Mouse (Mus musculus): Measurements from ENCODE around the gene Otud6a.
"Not testable (repeated sequence)": the region's sequence is repeated elsewhere in the genome, so short reads cannot be mapped to it uniquely, and the experiment has no call there.

Gene Otud6a

DNA sequence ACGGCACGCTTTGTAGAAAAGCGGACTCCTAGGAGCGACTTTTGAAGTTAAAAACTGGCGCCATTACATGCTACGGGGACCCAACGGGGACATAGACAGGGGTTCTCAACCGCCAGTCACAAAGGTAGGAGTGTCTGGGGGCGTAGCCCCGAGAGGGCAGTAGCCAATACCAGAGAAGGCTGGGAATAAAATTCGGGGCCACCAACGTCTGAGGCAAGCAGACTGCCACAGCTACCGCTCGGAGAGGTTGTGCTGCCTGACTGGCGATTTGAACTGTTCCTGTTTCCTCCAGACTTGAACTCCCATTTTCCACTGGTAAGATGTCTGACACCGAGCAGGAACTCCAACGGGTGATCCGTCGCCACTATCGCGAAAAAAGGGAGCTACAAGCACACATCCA lies at the start of gene Otud6a:
Gene Otud6a (plus strand): TSS at position 321 of the 400 bp plus-strand sequence.
- DNase-seq (ENCODE audit: low read depth, low spot score), result peak; percentile 29

DNA sequence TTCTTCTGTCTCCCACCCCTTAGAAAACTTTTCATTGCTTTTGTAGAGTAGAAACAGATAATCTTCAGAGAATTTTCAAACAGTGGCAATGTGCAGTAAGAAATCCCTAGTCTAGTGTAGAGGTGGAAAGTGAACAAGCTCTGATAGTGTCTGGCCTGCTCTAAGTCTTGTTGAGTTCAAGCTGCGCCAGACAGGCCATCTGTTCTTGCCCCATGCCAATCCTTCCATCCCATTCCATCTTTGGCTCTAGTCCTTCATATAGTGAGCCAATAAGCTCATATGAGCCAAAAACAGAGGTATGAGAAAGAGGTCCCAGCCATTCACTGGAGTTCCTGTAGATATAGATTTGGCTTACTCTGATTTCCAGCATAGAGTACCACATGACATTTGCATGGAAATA lies 38.9 kb upstream of the Otud6a start:
- DNase-seq (ENCODE audit: low read depth, low spot score), result no peak

DNA sequence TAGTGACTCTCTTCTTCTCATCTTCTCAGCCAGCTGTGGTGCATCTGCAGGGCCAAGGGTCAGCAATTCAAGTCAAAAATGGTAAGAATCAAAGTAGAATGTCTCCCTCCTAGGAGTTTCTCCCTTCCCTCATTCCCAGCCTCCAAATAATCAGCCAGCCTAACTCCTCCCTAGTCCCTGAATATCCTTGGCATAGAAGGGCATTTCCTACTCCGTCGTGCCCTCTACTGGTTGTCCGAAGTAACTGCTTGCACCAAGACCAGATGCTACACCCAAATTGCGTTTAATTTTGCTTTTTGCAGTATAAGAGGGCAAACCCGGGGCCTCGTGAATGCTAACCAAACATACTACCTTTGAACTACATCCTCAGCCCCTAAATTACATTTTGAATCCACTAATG lies 36.5 kb upstream of the Otud6a start:
- peak; percentile 38 for DNase-seq (ENCODE audit: low read depth, low spot score)

DNA sequence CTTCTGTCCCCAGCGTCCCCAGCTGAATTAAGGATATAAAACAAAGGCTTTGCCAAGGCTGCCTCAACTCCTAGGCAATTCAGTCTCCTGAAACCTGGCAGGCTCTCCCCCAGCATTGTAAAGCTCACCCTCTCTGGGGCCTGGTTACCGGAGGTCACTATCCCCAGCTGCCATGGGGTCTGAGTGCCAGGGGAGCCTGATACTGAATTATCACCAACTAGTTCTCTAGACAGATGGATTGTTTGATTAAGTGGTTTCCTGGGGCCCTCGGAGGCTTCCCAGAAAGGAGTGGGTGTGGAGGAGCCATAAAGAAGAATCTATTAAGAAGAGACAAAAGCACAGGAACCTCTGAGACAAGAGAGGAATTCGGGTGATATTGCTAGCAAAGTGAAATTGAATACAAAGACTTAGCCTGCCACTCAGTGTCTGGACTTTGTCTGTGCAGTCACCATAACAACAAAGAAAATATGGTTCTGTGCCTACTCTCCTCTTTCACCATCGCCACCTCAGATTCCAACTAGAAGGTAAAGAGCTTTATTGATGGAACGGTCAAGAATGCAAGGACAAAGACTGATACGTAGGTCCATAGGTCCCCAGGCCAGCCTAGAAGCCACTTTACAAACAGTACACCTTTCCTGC lies 34.5 kb upstream of the Otud6a start:
- DNase-seq (ENCODE audit: low read depth, low spot score), result no peak

DNA sequence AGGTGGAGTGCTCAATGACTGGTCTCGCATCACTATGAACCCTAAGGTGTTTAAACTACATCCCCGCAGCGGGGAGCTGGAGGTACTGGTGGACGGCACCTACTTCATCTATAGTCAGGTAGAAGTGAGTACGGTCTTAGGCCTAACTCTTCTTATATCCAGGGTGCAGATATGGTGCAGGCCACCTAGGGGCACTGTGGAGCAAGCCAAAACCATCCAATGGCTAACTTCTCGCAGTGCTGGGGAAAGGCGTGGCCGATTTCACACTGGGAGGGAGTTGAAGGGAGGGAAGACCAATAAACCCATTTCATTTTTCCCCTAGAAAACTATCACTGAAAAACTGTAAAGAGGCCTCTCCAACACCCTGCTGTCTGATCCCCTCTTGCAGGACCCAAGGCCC lies 33.8 kb upstream of the Otud6a start:
- DNase-seq (ENCODE audit: low read depth, low spot score), result peak; percentile 33

DNA sequence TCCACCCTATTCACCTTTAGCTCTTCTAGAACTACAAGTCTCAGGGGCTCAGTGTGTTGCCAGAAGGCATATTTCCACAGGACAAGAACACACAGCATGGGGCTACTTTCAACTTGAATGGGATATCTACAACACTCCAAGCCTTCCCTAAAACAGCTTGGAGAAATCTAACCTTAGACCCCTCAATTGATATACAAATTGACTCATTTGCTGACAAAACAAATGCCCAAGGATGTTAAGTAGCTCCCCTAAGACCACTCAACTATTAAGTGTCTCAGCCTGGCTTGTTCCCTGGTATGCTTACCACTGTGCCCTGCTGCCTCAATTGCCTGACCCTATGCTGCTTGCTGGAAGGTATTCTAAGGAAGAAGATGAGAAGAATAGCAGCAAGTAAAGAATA lies 27.9 kb upstream of the Otud6a start:
- DNase-seq (ENCODE audit: low read depth, low spot score), result peak; percentile 42

DNA sequence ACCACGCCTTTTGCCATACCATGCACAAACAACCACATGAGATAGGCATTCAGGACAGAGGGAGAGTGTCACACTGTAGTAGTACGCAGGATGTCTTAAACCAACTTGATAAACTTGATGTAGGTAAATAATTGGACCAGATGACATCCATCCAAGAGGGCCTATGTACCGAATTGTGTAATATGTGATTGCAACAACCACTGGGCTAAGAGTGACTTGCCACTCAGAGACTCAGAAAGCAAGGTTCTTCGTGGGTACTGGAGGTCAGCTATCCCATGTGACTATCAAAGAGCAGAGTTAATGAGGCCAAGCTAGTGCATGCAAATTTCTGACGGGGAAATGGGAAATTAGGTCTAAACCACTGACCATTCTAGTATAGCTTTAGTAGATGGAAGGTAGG lies 27.2 kb upstream of the Otud6a start:
- no peak for DNase-seq (ENCODE audit: low read depth, low spot score)

DNA sequence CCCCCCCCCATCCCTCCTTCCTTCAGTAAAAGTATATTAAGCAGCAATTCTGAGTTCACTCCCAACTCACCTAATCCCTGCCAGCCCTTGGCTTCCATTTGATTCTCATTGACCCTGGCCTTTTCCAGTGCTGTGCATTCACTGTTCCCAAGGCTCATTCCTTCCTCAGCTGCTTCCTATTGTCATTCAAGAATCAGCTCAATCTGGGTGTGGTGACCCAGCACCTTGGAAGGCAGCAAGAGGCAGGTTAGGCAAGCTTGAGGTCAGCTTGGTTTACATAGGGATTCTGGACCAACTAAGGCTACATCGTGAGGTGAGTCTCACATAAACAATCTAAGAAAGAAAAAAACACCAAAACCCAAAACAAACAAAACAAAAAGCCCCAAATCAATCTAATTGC lies 19.6 kb upstream of the Otud6a start:
- DNase-seq (ENCODE audit: low read depth, low spot score), result peak; percentile 69

DNA sequence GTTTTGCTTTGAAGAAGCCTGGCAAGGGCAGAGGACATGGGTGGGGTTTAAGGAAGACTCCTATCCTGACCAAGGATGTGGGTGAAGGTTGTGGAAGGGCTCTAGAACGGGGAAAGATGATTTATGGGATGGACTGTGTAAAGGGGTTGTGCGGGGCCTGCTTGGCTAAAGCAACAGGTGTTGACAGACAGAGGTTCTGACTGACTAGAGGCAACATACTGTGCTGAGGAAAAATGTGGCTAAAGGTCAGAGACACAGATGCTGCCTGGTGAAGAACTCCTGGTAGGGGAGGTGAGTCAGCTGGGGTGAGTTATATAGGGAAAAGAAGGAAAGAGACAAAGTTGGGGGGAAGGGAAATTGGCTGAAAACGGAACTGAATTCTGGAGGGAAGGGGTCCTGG lies 3.5 kb downstream of the Otud6a start:
- no peak for DNase-seq (ENCODE audit: low read depth, low spot score)

DNA sequence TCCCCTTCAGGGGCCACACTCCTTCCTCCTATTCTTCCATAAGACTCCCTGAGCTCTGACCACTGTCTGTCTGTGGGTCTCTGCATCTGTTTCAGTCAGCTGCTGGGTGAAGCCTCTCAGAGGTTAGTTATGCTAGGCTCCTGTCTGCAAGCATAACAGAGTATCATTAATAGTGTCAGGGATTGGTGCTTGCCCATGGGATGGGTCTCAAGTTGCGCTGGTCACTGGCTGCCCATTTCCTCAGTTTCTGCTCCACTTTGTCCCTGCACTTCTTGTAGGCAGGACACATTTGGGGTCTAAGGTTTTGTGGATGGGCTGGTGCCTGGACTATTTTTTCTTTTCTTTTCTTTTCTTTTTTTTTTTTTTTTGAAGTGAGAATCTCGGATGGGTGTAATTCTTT lies 13.8 kb downstream of the Otud6a start, which contains the start of gene Awat2:
Gene Awat2 (minus strand): TSS at position 101 of the 400 bp plus-strand sequence.
- not testable (repeated sequence) for DNase-seq (ENCODE audit: low read depth, low spot score)

DNA sequence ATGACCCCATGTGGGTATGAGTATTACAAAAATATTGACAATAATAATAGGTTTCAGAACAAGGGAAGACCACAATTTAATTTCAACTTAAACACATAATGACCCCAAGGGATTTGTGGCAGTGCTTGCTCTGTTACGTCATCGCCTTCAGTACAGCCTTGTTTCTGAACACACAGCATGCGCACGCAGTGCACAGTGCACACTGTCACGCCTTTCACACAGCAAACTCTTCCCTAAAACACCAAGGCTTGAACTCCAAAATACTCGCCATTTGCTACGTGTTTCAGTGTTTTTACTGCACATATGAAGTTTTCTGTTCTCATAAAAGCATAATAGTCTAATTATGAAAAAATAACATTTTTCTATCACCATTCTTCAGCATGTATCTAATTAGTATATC lies 14.7 kb downstream of the Otud6a start:
- DNase-seq (ENCODE audit: low read depth, low spot score), result no peak

DNA sequence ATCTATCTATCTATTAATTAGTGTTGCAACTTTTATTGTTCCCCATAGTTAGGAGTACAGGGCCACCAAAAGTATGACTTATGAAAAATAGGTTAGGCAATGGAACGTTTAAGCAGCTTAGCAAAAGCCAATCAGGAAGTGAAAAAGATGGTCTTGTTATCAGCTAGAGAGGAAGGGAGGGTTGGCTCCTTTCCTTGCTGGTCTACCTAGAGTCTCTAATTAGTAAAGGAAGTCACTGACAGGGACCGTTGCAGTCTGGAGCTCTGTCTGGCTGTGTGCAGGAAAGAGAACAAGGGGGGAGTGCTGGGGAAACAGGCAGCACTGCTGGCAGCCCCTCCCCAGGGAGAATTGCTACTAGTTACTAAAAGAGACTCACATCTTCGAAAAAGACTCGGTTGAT lies 39.2 kb downstream of the Otud6a start:
- no peak for DNase-seq (ENCODE audit: low read depth, low spot score)

DNA sequence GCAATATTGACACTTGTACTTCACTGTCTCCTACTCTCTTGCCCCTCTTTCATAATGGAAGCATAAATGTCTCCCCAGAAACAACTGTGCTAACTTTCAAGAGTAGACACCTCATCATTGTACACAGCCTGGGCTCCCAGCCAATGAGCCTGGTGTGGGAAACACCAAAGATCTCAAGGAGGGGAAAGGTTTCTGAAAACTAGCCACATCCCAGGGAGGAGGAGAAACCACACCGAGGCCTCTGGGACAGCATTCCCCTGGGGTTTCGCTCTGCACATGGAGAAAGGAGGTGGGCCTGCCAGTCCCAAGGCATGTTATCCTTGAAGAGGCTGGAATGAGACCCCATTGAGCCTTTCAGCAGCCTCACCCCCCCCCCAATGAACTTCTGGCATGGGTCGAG lies 41.3 kb downstream of the Otud6a start:
- DNase-seq (ENCODE audit: low read depth, low spot score), result no peak

DNA sequence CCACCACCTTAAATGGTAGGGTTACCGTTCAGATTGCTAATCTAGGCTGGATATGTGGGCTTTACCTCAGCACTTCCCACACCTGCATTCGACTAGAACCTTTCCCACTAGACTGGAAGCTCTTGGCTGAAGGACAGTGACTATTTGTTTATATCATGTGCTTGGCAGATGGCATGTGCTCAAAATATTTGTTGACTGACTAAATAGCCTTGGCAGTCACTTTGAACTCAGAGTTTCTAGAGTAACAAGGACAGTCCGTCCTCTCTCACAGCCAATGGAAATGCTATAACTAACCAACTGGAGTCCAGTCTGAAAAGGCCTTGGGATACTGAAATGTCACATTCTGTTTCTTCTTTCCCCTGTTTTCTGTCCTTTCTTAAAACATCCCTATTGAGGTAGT lies 42.7 kb downstream of the Otud6a start:
- no peak for DNase-seq (ENCODE audit: low read depth, low spot score)

DNA sequence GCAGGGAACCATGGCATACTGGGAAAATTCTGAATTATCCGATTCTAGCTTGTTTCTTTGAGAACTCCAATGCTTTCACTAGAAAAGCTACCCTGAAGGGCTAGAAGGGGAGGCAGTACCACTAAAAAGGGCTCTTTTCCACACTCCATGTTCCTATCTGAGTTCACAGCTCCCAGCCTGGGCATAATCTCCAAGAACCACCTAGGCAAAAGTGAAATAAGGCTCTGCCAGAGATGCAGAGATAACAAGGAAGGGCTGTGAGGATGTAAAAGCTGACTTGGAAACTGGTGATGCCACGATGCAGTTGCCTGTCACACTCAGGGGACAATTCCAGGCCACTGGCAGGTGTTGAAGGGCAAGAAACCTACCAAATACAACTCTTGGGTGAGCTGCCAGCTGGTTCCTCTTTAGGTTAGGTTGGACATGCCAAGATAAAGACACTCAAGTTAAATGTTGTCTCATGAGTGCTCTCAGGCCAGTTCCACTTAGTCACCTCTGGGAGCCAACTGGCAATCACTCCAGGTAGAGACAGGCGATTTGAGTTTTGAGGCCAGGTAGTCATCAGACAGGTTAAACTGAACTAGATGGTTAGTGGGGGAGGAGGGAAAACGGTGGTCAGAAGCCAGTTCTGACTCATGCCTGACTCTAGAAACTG lies 46.9 kb downstream of the Otud6a start:
- no peak for DNase-seq (ENCODE audit: low read depth, low spot score)

Data from ES-CJ7 (cell line).